Mouse (Mus musculus): ENCODE data around the gene March10.

GRCm38 (mm10) chr11:105439796-105440195 is 16.7 kb downstream of the March10 start:
- TF ChIP-seq CTCF (IDR thresholded peaks at IDR 0.05; ENCODE audit: low read depth), result no peak
- TF ChIP-seq EP300 (IDR thresholded peaks at IDR 0.05; ENCODE audit: low read depth), result no peak

Measured in liver, embryonic 14.5 days (tissue).